Mouse (Mus musculus) mesoderm, embryonic 11.5 days (tissue): Measurements from ENCODE around the gene Rab12.
A peak's percentile ranks its signal among the peaks of the same experiment; 100 is the strongest.

Source experiments
- DNase-seq: peaks from one replicate; pipeline ENCODE4 v3.0.0-alpha.2; 2012; ENCODE audit warnings: low read depth, low spot score

Rab12 gene

GRCm38 (mm10) chr17:66502865-66503264, 16.7 kb downstream of the Rab12 start:
- no peak for DNase-seq

GRCm38 (mm10) chr17:66498598-66498997, 20.9 kb downstream of the Rab12 start:
- no peak for DNase-seq

- no peak for DNase-seq
Observed at GRCm38 (mm10) chr17:66496589-66496988, 22.9 kb downstream of the Rab12 start.

GRCm38 (mm10) chr17:66490022-66490601, 29.4 kb downstream of the Rab12 start:
- peak; percentile 73 for DNase-seq

GRCm38 (mm10) chr17:66486576-66486975, 33.0 kb downstream of the Rab12 start:
- DNase-seq = no peak

DNA sequence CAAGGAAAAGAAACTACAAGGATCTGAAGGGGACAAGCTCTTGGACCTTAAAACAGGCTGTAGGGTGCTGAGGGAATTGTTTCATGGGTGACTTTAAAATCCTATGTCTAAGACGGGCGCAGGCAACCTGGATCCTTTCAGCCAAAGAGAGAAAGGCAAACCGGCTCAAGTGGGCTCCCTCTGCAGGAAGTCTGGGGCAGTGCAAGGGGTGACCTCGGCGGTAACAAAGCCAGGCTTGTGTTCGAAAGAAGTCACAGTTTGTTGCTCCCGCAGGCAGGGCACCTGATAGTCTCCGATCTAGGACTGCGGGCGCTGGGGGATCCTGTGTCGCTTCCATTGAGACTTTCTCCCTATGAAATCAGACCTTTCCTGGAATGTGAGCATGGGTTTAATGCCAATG, 33.8 kb downstream of the Rab12 start:
- peak; percentile 82 for DNase-seq

DNA sequence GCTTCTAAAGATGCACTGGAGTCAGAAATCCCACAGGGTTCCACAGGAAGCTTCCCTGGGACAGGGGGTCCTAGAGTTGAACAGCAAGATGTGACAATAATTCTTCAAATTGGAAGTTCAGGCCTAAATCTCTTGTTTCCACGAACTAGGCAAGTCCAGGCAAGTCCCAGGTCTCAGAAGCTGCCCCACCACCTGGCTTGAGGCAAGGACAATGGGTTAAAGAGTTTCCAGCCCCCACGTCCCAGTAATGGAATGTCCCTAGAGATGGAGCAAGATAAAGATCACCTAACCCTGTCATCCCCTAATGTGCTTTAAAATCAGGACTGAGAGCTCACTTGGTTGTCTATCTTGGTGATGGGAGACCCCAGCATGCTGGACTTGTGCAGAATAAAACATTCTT, 34.6 kb downstream of the Rab12 start:
- DNase-seq = no peak

DNA sequence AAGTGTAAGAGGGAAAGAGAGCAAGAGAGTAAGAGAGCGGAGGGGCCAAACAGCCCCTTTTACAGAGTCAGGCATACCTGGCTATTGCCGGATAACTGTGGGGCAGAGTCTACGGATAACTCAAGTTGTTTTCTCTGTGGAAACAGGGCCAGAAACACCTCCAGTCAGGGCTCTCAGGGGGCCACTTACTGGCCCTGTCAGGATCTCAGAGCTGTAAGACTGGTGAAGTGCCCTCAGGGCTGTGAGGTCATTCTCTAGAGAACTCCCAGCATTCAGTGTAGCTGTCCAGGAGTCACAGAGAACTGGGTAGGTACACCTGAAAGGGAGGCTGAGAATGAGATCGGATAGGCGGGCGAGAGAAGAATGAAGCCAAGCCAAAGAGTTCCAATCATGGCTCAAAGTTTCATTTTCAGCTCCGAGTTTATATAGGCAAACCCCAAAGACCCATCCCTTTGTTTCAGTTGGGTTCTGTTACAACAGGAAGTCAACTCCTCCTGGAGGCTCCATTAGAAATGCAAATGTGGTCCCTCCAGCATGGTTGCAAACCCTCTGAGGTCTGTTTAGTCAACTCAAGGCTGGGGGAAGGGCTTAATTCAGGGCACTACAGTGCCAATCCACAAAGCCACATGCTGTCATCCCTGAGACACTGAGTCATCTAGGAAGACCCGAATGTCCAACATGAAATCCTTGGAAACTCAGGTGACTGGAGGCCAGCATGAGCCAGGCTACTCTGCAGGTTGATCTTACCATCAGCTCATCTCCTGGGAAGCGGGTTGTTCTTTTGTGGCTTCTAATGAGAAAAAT, 35.7 kb downstream of the Rab12 start:
- no peak for DNase-seq

DNA sequence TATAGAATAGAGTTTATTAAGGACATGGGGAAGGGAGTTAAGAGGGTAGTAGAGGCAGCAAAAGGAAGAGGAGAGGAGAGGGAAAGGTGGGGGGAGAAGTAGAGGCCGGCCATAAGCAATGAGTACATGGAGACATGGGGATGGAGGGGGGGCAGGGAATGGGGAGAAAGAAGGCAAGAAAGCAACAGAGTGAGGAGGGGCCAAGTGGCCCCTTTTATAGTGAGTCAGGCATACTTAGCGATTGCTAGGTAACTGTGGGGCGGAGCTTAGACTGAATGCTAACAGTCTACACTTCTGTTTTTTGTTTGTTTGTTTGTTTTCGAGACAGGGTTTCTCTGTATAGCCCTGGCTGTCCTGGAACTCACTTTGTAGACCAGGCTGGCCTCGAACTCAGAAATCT, 38.2 kb downstream of the Rab12 start:
- DNase-seq = no peak

DNA sequence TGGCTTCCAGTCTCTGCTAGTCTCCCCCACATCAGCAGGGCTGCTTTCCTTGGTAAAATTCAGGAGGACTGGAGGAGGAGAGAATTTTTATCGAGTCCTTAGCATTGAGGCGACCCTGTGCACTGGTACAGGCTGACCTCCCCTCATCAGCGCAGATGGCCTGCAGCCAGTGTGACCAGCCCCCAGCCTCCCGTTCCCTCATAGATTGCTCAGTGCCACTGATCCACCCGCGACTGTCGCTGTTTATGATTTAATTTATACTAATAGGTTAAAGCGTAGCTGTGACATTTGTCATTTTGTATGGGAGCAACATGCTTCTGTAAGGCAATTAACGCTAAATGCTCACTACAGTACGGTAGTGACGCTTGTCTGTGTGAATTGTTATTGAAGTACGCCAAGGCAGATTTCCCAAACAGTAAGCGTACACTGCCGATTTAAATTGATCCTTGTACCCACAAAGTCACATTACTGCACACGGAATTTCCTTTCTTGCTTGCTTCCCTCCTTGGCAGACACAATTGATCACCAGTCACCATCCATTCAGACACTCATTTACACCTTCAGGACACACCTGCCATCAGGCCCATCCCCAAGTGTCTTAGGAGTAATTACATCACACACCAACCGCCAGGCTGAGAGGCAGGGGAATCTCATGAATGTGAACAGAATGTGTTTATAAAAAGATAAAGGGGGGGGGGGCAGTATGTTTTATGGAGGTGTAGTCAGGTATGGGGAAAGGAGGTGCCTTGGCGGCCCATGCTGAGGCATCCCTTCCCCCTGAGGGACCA, 38.8 kb downstream of the Rab12 start:
- DNase-seq = no peak

DNA sequence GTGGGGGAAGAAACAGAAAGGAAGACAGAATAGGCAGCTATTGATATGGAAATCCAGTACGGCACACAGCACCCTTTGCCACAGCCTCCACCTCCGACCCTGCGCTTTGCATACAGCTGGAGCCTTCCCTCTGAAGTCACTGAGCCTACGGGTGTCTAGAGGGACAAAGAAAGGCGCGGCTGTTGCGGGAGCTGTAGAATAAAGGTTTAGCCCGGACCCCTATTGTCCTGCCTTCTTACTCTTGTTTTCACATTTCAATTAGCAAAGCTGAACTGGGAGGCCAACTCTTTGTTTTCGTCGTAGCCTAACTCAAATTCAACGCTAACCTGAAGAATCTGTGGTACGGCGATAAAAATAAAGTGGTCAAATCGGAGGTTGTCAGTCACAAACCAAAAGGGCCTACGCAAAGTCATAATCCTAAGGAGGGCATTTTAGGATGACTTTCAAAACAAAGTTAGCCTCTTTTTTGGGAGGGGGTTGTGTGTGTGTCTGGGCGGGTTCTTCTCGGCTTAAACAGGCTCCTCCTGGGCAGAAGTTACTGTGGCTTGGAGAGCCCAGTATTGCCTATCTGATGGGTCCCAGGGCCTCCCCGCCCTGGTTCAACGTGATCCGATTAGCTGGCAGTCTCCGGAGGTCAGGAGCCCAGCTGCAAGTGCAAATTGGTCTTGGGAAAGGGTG, 39.6 kb downstream of the Rab12 start:
- DNase-seq = peak; percentile 79

DNA sequence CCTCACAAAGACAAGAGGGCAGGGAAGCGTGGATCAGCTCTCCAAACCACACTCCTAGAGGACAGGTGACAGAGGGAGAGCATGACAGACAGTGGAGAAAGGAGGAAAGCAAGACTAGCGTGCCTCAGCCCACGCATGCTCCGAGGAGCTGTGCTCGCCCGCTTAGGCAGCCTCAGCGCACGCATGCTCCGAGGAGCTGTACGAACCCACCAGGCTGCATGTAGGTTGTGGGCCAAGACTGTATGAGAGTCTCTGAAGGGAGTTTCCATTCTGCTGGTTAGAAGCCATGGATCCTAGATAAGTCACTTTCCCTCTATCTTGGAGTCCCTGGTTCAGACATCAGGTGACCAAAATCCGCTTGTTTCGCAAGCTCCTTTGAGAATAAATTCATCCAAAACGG, 40.2 kb downstream of the Rab12 start:
- peak; percentile 50 for DNase-seq

GRCm38 (mm10) chr17:66473205-66473604, 46.3 kb downstream of the Rab12 start:
- DNase-seq = no peak

- DNase-seq = no peak
Observed at GRCm38 (mm10) chr17:66471775-66472174, 47.8 kb downstream of the Rab12 start.

GRCm38 (mm10) chr17:66471252-66471651, 48.3 kb downstream of the Rab12 start:
- DNase-seq = no peak

DNA sequence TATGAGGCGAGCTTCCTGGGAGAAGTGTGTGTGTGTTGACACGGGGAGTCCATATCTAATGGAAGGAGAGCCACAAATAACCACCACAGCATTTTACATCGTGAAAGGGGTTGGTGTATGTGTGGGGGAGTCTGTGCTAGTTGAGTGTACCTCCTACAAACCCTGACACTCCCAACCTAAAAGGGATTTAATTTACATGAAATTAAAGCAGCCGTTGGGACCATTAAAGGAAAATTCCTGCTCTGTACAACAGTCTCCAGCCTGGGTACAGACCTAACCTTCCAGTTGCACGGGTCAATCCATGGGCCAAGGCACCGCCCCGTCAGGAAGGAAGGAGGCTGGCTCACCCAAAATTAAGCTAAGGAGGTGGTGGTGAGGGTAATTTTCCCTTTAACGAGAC, 49.5 kb downstream of the Rab12 start:
- DNase-seq = no peak

DNA sequence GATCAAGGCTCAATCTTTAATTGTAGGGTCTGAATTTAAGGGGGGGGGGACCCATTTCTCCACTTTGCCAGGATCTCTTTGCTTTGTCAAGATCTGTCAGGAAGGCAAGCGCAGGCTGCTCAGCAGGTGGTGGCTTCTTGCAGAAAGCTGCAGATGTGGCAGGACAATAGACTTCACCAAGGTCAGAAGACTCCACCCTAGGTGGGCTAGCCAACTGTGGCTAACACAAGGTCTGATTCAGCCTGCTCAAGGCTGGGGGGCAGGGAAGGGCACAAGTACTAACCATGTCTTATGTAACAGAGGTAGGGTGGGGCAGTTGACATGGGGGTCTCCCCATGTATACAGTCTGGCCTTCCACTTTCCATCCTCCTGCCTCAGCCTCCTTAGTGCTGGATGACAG, 62.3 kb downstream of the Rab12 start:
- DNase-seq = no peak

GRCm38 (mm10) chr17:66451143-66451542, 68.4 kb downstream of the Rab12 start:
- DNase-seq = peak; percentile 94

GRCm38 (mm10) chr17:66450526-66451070, 68.9 kb downstream of the Rab12 start:
- no peak for DNase-seq

DNA sequence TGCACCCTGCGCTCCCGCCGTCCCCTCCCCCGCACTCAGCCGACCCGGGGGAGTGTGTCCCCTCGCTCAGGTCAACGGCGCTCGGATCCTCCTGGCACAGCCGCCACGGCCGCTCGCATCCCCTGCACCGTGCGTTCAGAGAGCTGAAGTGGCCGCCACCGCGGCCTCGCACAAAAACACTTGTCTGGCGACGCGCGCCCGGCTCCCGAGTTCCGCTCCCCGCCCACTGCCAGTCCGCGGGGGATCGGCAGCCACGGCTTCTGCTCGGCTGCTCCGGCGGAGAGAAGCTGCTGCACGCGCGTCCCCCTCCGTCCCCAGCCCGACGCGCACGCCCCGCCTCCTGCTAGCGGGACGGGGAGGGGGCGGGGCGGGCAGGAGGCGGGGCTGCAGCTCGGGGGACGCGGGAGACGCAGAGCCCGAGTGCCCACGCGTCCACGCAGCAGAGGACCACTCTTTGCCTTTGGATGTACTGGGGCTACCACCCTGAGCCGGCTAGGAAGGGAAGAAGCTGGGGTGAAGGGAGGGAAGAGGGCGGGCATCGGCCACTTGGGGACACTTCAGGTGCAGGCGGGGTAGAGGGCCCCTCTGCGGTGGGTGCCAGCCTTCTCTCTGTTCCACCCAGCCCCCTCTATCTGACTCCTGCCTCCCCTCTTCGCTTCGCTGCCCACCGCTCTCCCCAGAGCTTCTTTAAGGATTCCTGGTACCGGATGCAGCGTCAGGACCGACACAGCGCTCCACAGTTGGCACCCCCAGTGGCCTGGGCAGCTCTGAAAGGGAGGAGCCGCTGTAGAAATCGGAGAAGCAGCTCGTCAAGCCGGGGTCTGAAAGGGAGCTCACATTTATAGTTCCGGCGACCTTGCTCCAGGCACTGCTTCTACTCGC, 69.8 kb downstream of the Rab12 start, which contains the start of gene Mtcl1:
Mtcl1 (minus strand) TSS at position 291 of the 882 bp plus-strand sequence.
- DNase-seq = peak; percentile 81
